Mouse (Mus musculus) gonadal fat pad, adult 2 months (tissue): ENCODE data around the gene Cpne6. TPM values are rescaled to one million over a fixed set of nuclear protein-coding genes. Genes with fewer than 3 reads are reported as not detected.

Experiments used
- DNase-seq: peaks from one replicate; pipeline ENCODE4 v3.0.0-alpha.2; 2012; ENCODE audit warnings: low read depth
- polyA plus RNA-seq: library from polyadenylated mRNA; depleted of rRNA; stranded (reverse); fragments of >200 nt; gene quantifications from 2 replicates; pipeline ENCODE4 v1.2.3, GENCODE M21; 2012

Gene Cpne6
- polyA plus RNA-seq, 1 experiment, result 0.74 TPM

GRCm38 (mm10) chr14:55497449-55497821 lies 12.8 kb upstream of the Cpne6 start:
- no peak for DNase-seq

DNA sequence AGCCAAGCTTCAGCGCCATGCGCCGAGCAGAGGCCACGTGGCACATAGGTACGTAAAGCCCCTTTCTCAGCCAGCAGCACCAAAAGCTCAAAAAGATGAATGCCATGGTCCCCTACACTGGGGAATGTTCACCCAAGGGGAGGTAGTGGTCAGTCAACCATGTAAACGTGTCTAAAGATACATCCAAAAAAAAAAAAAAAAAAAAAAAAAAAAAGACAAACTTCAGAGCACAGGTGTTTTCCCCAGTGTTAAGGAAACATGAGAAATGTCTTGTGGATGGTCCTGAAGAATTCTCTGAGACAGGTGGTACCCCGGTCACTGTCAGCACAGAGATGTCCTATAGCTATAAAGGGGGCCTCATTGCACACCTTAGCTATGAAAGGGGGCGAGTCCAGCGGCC lies 4.6 kb upstream of the Cpne6 start:
- no peak for DNase-seq

- no peak for DNase-seq
Measured at GRCm38 (mm10) chr14:55507801-55508200, 2.4 kb upstream of the Cpne6 start.

DNA sequence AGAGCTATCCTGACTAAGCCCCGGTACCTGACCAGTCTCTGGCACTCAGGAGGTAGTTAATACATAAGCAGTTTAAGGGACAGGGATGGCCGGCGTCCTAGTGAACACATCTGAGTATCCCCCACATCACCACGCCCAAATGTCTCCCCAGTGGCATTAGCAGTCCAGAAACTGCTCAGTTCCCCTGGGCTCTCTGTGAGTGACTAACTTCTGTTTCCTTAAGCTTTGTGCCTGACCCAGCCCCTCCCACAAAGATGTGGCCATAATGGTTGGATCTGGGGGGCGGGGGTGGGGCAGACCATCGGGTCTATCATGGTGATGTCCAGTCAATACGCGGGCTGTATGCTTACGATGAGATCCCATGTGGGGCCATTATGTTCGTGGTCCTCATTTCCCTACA lies 705 bp upstream of the Cpne6 start:
- DNase-seq, result no peak

DNA sequence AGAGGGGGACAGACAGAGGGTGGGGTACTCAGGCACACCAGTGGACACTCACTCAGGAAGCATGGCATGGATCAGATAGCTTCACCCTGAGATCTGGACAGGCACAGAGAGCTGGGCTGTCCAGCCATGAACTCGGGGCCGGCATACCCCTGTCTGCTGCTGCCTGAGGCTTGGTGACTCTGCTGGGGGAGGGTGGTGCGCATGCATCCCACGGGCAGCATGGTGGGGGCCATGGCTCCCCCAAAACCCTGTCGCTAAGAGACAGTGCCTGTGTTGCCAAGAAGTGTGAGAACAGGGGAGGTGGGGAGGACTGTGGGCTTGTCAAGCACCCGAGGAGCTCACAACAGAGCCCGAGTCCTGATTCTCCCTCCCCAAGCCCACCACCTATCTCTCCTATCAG lies 792 bp downstream of the Cpne6 start:
- DNase-seq, result no peak

GRCm38 (mm10) chr14:55513927-55514326 lies 3.7 kb downstream of the Cpne6 start:
- DNase-seq, result no peak

GRCm38 (mm10) chr14:55515846-55516245 lies 5.6 kb downstream of the Cpne6 start:
- DNase-seq, result no peak

DNA sequence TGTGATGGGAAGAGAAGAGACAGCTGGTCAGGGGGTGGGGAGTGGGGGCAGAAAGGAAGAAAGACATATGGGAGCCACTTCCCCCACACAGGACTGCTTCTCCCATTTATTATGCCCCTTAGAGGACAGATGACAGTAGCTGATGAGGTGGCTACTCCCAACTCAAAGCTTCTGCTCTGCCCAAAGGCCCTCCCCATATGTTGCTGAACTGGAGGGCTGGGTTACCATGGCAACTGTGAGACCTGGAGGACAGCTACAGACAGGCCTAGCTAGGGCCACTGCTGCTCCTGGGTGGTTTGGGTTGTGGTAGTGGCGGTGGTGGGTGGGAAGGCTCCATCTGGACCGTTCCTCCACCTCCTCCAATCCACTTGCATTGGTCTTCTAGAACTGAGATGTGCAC lies 8.7 kb downstream of the Cpne6 start:
- DNase-seq, result no peak

DNA sequence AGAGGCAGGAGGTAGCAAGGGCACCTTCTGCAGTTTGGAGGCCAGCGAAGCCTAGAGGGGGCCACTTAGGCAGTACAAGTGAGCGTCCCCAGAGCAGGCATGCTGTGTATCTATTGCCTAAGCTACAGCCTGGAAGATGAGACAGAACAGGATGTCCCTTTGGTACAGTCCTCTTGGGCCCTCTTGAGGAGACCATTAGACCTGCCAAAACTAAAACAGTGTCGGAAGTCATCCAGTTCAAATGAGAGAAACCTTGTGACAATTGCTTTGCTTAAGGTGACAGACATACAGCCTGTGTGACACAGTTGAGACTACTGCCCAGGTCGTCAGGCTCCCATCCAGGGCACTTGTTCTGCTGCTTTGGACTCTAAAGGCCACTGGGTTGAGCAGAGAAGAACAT lies 9.4 kb downstream of the Cpne6 start:
- no peak for DNase-seq

DNA sequence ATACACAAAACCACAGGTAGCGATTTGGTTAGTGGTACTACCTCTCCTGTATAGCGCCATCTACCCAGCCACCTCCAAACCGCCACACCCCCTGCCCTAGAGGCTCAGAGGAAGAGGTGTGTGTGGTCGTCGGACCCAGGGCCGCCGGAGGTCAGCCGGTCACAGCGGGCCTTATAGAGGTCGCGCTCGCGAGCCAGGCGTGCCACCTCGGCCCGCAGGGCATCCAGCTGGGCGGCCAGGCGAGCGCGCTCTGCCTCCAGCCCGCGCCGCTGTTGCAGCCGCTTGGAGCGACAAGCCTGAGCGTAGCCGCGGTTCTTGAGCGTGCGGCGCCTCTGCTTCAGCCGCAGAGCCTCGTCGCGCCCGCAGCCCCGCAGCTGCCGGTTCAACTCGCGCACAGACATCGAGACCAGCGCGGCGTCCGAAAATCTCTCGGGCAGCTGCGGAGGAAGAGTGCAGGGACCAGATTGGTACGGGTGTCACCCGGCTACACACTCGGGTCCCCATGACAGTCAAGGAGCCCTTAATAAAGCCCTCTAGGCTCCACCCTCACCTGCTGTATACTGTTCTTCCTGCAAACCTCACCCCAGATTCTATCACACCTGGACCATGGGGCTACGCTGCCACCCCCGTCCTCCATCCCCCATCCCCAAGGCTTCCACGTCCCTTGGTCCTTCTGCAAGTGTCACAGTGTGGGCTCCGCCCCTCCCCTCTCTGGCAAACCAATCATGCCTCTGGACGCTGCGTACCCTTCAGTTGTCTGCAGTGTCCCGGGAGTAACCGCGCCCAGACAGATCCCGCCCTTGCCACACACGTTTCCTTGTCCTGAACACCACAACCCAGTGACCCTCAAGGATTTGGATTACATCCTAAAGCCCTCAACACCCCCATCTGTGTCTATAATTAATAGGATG lies 10.5 kb downstream of the Cpne6 start:
- no peak for DNase-seq

DNA sequence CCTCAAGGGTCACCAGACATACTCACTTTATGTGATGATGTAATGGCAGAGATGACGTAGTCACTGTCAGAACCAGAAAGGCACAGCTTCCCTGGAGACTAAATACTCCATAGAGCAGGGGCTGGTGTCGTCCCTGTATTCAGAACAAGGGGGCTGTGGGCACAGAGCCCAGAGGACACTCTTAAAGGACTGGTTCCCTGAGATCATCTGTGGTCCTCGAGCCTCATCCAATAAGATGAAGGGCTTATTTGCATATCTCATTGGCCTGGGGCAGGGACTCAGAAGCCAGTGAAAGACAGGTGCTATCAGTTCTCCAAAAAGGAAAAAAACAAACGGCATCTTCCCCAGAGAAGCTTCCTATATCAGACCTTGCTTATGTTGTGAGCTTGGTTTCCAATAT lies 13.8 kb downstream of the Cpne6 start:
- DNase-seq, result no peak

- no peak for DNase-seq
Measured at GRCm38 (mm10) chr14:55524785-55525184, 14.5 kb downstream of the Cpne6 start, which contains the start of gene Nrl. Gene Nrl (minus strand): TSS chr14:55524981.

- no peak for DNase-seq
Measured at GRCm38 (mm10) chr14:55526674-55527073, 16.4 kb downstream of the Cpne6 start.

GRCm38 (mm10) chr14:55527940-55528339 lies 17.7 kb downstream of the Cpne6 start:
- DNase-seq, result no peak

- DNase-seq, result no peak
Measured at GRCm38 (mm10) chr14:55536116-55536745, 26.0 kb downstream of the Cpne6 start.

DNA sequence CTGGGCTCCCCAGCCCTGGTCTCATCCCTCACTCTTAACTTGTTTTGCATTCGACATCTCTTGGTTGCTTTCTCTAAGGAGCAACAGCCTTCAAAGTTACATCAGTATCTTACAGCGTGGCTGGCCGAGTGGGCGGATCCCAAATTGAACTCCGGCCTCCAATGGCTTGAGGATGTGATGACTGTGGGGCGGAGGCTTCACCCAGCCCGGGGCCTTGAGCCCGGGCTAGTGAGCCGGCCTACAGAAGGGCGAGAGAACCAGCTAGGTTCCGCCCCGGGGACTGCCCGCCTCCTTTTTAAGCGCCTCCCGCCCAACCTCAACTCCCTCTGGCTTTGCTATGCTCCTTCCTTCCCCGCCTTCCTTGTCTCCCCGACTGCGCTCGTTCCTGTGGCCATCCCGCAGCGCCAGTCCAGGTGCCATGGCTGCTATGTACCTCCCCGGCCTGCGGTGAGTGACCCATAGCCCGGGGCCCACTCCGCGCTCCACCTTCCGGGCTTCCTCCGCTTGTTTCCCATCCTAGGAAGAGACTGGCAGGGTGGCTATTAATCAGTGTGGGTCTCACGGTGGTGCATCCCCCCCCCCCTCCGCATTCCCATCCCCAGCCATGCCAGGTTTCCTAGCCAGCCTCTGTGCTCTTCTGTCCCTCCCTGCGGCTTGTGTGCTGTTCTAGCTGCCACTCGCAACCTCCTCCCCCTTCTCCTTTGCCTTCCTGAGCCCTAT lies 30.0 kb downstream of the Cpne6 start, which contains the start of gene Pck2:
Gene Pck2 (plus strand): TSS at position 200 of the 720 bp plus-strand sequence.
- DNase-seq, result no peak

GRCm38 (mm10) chr14:55540787-55541321 lies 30.6 kb downstream of the Cpne6 start:
- no peak for DNase-seq

GRCm38 (mm10) chr14:55542268-55542667 lies 32.0 kb downstream of the Cpne6 start:
- DNase-seq, result no peak

DNA sequence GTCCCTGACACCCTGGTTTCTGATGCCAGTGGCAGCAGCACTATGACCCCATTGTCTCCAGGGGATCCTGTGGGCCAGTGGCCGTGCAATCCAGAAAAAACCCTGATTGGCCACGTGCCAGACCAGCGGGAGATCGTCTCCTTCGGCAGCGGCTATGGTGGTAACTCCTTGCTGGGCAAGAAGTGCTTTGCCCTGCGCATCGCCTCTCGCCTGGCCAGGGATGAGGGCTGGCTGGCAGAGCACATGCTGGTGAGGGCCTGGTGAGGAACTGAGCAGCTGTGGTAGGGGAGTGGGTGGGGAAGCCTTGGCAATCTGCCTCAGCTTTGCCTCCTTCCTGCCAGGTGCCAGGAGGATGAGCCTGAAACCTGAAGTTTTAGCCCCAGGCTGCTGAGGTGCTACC lies 34.1 kb downstream of the Cpne6 start:
- DNase-seq, result no peak

DNA sequence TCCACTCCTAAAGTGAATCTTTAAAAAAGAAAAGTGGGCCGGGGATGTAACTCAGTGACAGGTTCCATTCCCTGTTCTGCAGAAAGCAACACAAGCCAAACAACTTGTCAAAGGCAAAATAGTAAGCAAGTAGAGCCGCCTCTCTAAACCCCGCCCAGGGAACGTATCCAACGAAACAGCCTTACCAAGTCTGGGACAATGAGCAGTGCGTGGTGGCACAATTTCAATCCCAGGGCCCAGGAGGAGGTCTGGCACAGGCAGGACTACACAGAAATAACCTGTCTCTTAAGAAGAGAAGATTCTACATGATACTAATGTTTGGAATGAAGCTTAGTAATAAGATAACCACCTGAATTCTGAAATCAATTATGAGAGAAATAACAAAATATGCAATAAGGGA lies 39.9 kb downstream of the Cpne6 start:
- DNase-seq, result no peak

GRCm38 (mm10) chr14:55551347-55551746 lies 41.1 kb downstream of the Cpne6 start:
- DNase-seq, result no peak

DNA sequence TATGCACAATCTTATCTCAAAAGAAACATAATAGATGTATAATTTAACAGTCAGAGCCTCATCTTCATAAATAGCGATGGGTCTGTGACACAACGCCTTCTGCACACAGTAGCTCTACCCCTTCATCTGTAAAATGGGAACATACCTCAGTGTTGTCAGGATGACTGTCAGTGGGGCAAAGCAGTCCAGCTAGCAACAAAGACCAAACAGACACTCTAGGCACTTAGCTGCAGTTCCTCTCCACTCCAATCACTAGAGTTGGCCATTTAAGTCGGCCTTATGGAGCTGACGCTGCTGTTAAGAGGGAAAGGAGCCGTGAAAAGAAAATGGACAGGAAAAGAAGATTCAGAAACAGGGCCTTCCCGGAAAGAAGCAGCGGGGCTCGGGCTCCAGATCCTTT lies 41.5 kb downstream of the Cpne6 start:
- DNase-seq, result no peak
